Mouse (Mus musculus): ENCODE data around the gene Otor.

Otor gene

GRCm38 (mm10) chr2:143078198-143078851 is at the start of gene Otor:
TSS of gene Otor (plus strand) at chr2:143078473.
- DNase-seq: no peak

DNA sequence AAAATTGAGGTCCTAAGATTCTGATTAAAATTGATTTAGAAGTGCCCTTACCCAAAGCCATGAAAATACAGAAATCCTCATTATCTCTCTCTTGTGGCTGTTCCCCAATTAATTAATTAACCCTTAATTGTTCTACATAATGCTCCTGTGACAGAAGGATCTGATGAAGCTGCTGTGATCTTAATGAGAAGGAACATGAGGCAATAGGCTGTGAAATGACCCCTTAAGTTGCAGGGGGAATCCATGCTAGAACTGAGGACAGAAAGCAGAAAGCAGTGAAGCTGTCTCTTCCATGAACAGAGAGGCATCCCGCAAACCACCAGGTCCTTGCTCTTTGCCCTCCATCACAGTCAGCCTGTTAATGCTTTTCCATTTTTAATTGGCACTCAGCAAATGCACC is 47.0 kb upstream of the Otor start:
- no peak for DNase-seq

- DNase-seq: no peak
Observed at GRCm38 (mm10) chr2:143032378-143033255, 45.7 kb upstream of the Otor start.

- no peak for DNase-seq
Observed at GRCm38 (mm10) chr2:143034350-143035085, 43.8 kb upstream of the Otor start.

DNA sequence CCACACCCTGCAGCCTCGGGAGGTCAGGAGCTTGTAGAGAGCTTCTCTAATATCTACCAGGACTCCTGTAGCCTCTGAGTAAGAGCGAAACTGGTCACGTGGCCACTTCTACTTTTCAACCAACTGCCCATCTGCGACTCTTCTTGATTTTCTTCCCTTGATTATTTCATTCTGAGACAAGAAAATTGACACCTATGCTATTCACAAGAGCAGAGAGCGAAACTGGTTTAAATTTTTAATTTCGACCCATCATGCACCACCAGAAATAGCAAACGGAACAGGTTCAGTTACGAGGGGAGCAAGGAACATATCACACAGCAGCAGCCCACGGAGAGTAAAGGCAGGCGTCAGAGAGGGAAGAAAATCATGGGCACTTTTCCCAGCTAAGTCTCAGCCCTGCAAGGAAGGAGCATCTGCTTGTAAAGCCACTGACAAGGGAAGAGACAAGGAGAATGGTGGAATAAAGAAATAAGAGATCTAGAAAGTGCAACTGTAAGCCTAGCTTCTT is 43.1 kb upstream of the Otor start:
- DNase-seq: peak; percentile 42

GRCm38 (mm10) chr2:143041596-143041995 is 36.7 kb upstream of the Otor start:
- DNase-seq: no peak

DNA sequence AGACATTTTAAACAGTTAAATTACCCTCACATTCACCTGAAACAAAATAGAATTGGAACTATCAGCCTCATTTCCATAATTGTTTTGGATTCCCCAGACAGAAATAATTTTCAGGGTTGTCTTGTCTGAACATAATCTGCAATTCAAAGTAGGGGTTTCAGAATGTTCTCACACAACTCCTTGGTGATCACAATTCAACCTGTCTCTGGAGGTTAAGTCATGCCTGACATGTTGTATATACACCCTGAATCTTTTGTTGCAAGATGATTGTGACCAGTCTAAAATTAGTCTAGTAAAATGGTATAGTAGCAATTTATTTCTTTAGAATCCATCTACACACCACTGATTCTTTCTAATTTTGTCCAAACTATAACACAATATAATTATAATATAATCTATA is 23.0 kb upstream of the Otor start:
- DNase-seq: no peak

- DNase-seq: peak; percentile 55
Observed at GRCm38 (mm10) chr2:143056736-143057135, 21.5 kb upstream of the Otor start.

DNA sequence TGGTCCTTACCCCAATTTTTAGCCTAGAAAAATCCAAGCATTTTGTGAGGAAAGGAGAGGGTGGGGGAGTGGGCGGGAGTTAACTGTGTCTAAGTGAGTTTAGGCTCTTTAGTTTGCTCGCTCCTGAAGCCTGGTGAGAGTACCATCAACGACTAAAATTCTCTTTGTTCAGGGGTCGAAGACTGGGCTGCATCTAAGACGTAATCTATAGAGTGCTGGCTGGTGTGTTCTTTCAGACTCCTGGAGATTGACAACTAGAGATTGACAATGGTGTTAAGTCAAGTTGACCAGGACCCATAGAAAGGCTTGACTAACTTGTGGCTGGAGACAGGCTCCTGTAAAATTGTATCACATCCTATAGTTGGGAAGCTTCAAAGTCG is 15.9 kb upstream of the Otor start:
- DNase-seq: no peak

DNA sequence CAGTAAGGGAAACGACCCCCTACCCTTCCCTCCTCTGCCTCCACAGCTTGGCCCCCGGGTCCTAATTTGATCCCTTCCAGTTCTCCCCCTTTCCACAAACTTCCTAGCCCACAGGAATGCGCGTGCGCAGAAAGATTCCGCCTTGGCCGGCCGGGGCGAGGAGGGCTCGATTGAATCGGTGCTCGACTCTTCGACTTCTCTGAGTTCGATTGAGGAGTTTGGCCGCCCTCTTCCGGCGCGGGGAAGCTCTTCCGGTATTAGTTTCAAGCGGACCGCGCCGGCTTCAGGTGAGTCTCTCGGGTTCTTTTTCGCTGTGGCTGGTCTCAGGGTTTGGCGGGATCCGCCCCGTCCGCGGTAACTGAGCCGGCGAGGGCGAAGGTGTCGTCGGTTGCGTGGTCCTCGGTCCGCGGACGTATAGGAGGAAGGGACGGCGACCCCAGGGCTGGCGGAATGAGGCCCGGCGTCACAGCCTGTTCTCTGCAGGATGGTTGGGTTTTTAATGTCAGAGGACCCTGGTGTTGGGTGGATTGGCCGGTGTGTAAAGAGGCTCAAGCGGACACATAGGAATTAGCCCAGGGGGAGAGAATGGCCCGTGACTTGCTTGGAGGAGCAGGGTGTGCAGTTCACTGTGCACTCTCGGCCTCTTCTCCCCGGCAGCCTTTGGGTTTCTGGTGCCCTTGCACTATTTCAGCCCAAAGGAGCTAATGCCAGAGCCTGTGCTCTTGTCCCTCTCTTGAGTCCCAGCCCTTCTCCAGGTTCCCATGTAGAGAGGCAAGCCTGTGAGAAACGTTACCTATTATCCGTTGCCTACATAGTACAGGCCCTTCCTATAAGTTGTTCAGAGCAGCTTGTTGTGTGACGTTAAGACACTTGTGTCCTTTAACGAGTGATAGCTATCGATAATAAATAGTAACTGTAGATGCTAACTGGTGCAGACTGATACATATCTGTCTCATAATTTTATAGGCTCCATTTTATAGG is 15.2 kb upstream of the Otor start, which contains the start of gene Snrpb2:
TSS of gene Snrpb2 (plus strand) at position 228 of the 981 bp plus-strand sequence.
- DNase-seq: peak; percentile 79

DNA sequence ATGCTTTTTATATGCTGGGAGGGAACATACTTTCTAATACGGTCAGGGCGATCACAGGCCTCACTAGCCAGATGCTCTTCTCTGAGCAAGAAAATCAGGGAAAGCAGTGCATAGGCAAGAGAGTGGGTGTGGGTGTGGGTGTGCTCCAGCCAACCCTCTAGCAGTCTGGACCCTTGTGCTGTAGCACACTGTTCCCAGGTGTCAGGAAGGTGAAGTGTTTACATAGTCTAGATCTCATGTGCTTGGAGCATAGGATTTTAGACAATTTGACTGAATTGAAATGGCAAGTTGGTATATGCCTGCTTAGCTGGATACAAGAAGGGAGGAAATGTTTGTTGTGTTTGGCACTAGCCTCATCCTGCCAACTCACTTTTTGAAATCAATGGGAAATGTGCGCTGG is 12.4 kb upstream of the Otor start:
- no peak for DNase-seq

GRCm38 (mm10) chr2:143081693-143082092 is 3.4 kb downstream of the Otor start:
- no peak for DNase-seq

DNA sequence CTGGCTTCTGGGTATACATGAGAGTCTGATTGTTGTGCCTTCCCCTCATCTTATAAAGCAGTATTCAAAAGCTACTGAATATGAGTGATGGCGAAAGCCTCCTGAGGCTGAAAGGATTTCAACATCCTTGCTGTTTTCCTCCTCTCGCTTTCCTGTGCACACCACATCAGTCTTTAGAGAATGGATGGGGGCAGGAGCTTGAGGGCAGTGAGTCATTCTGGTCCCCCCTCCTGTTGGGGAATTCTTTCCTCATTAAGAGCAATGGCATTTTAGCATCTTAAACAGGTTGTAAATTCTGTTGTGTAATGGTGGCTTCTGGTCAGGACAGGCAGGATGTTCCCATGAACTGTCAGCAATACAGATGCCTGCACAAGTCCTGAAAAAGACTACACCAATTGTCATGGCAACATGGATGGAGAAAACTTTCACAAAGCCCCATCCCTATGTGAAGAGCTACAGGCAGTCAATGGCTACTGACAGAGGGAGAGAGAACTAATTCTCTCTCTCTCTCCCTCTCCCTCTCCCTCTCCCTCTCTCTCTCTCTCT is 6.7 kb downstream of the Otor start:
- no peak for DNase-seq

DNA sequence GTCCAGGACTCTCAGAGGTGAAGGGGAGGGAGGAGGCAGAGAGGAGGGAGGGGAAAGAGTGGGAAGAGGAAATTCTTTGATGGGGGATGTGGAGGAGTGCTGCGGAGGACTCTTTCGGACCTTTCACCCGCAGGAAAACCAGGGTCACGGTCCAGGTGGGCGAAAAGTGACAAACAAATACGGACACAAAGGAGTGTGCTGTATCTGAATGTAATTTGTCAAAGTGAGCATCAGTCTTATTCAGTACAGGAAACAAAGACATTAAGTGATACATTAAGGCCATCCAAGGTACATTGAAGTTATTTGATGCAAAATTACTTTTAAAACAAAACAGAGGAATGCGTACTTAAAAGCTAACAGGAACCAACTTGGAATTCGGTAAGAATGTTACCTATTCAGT is 11.6 kb downstream of the Otor start:
- DNase-seq: no peak

GRCm38 (mm10) chr2:143093726-143094125 is 15.5 kb downstream of the Otor start:
- DNase-seq: peak; percentile 80

GRCm38 (mm10) chr2:143094761-143095160 is 16.5 kb downstream of the Otor start:
- DNase-seq: peak; percentile 16

DNA sequence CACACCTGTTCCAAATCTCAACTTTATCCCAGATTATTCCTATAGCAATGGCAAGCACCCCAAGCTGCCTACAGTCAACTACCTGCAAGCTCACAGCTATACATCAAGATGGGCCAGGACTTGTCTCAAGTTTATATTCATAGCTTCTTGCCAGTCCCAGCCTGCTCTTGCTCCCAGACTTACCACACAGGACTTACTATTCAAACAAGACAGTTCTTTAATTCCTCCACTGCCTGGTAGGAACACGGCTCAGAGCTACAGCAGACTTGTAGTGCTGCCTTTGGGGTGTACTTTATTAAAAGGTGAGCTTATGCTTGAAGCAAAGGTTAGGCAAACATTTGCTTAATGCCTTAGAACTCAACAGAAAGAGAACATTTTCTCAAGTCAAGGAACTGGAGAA is 18.9 kb downstream of the Otor start:
- no peak for DNase-seq

GRCm38 (mm10) chr2:143113859-143114258 is 35.6 kb downstream of the Otor start:
- no peak for DNase-seq

DNA sequence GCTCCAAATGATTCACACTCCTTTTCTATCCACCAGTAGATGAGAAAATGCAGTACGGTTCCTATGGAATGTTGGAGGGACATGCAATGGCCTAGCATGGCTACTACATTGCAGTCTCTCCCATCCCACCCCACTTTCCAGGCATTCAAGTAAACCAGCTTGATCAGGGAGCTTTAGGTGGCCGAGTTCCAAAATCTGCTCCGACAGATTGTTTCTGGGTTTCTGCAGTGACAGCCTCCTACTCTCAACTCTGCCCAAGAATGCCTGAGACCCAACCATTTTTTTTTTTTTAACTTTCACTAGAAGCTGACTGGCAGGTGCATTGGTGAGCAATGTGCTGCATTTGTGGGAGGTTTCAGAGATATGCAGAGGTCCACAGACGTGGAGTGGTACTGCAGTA is 36.4 kb downstream of the Otor start:
- peak; percentile 72 for DNase-seq

GRCm38 (mm10) chr2:143117453-143117852 is 39.2 kb downstream of the Otor start:
- no peak for DNase-seq

GRCm38 (mm10) chr2:143118221-143118620 is 39.9 kb downstream of the Otor start:
- DNase-seq: no peak

Data from layer of hippocampus, adult 9-11 months (tissue).